Mouse (Mus musculus): ENCODE measurements around the gene 2410004B18Rik. TPM values are rescaled to one million over a fixed set of nuclear protein-coding genes. Genes with fewer than 3 reads are reported as not detected.

Gene 2410004B18Rik
- polyA plus RNA-seq, 1 experiment from 2014 or later = 49.1 TPM

DNA sequence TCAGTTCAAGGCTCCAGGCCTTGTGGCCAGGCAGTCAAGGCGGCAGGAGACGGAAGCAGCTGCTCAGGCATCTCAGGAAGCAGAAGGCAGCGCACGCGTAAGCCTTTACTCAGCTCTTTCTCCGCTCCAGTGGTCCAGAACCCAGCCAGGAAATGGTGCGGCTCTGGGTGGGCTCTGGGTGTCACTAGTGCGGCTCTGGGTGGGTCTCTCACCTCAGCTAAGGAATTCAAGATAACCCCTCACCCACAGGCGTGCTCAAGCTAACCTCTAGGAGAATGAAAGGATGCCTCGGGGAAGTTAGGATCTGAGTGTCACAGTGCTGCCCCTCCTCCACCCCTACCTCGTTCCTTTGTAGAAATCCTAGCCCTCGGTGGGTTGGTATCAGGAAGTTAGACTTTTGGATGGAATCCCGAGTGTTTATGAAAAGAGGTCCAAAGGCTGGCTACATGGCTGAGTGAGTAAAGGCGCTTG lies 31.3 kb downstream of the 2410004B18Rik start:
- H3K36me3 ChIP-seq = no peaks in the 10 kb centered on the region
- H3K9ac ChIP-seq = no peak overlapping the region
- WGBS = 43% methylated on average over 14 of the region's 14 CpGs
- H3K4me1 ChIP-seq = peaks cover 18% of the 10 kb centered on the region
- no peak overlapping the region for H3K27ac ChIP-seq (replicated peaks)
- H3K9me3 ChIP-seq (replicated peaks) = no peaks in the 10 kb centered on the region
- no peak overlapping the region for H3K4me3 ChIP-seq (replicated peaks)
- no peak for ATAC-seq (ENCODE audit: insufficient number of reproducible peaks, low FRiP score, low TSS enrichment, low read depth)
- no peaks in the 10 kb centered on the region for H3K27me3 ChIP-seq
- H3K4me2 ChIP-seq (replicated peaks) = no peak overlapping the region

DNA sequence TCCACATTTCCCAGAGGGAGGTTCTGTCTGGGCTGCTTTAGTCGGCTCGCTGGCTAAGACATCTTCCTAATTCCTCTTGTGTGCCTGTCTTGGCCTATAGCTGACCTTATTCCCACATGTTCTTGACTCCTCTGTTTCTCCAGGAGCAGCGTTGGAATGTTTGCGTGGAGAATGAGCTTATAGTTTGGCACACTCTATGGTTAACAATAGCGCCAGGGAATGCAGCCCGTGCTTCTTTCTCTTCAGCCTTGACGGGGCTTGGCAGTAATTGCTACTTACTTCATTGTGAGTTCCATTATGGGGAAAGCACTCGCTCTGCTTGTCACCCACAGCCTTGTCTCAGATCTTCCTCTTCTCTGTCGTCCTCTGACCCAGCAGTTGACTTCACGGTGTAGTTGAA lies 33.7 kb downstream of the 2410004B18Rik start:
- Histone ChIP-seq H3K9ac (no peak overlapping the region), H3K9me3 (replicated peaks) (no peaks in the 10 kb centered on the region), H3K4me2 (replicated peaks) (no peak overlapping the region), H3K4me1 (peaks cover 7% of the 10 kb centered on the region; the same call in 1 of the 2 replicates), H3K4me3 (replicated peaks) (no peak overlapping the region), H3K36me3 (no peaks in the 10 kb centered on the region), H3K27ac (replicated peaks) (peak overlapping the region; percentile 19; the same call in 1 of the 2 replicates), H3K27me3 (no peaks in the 10 kb centered on the region)
- WGBS = 42% methylated on average over 10 of the region's 10 CpGs
- peak; percentile 69; the same call in 1 of the 2 replicates for ATAC-seq (ENCODE audit: insufficient number of reproducible peaks, low FRiP score, low TSS enrichment, low read depth)

DNA sequence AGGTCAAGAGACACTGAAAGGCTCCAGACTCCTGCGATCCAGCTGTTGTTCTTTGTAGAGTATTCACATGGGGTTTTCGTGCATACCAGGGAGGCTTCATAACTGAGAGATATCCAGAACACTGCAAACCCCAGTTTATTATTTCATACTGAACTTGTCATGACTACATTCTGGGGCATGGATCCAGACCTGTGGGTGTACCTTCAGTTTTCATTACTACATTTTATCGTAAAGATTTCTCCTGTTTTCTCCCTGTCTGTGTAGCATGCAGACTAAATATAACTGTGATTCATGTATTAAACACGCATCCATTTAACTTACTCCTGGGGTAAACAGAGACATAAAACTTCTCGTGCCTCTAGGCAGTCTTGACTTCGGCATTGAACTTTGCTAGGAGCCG lies 37.2 kb downstream of the 2410004B18Rik start:
- 67% methylated on average over 7 of the region's 7 CpGs for WGBS
- ATAC-seq (ENCODE audit: insufficient number of reproducible peaks, low FRiP score, low TSS enrichment, low read depth) = no peak

DNA sequence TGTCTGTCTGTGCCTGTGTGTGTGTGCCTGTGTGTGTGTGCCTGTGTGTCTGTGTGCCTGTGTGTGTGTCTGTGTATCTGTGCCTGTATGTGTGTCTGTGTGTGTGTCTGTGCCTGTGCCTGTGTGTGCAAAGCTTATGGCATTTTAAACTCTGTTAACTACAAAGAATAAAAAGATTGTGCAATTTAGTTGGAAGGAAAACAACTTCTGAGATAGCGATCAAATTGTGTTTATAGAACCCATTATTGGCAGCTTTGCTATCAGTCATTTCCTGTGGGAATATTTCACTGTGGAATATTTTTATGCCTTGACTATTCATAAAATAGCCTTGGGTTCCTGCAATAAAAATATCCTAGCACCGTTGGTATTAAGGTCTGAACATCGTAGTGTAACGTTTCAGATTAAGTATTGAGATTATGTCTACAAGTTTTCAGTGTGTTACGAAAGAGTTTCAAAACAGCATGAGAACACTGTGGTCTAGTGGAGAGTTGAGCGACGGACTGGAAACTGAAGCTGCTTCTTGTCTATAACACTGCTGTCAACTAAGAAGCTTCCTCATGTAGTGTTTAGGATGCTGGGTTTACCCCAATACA lies 47.6 kb downstream of the 2410004B18Rik start:
- H3K4me3 ChIP-seq (replicated peaks) = no peak overlapping the region
- no peaks in the 10 kb centered on the region for H3K36me3 ChIP-seq
- H3K9ac ChIP-seq = no peak overlapping the region
- H3K27ac ChIP-seq (replicated peaks) = no peak overlapping the region
- no peak overlapping the region for H3K4me2 ChIP-seq (replicated peaks)
- WGBS = 69% methylated on average over 7 of the region's 7 CpGs
- ATAC-seq (ENCODE audit: insufficient number of reproducible peaks, low FRiP score, low TSS enrichment, low read depth) = no peak
- H3K9me3 ChIP-seq (replicated peaks) = no peaks in the 10 kb centered on the region
- H3K27me3 ChIP-seq = no peaks in the 10 kb centered on the region; the same call in 1 of the 2 replicates
- peaks cover 15% of the 10 kb centered on the region for H3K4me1 ChIP-seq

More for the DNA sequence above, 37.2 kb downstream of the 2410004B18Rik start:
- H3K27ac ChIP-seq (replicated peaks) = no peak overlapping the region
- H3K9me3 ChIP-seq (replicated peaks) = no peaks in the 10 kb centered on the region
- H3K4me2 ChIP-seq (replicated peaks) = no peak overlapping the region
- no peak overlapping the region for H3K9ac ChIP-seq
- H3K36me3 ChIP-seq = no peaks in the 10 kb centered on the region
- peaks cover 7% of the 10 kb centered on the region; the same call in 1 of the 2 replicates for H3K4me1 ChIP-seq
- no peaks in the 10 kb centered on the region for H3K27me3 ChIP-seq
- no peak overlapping the region for H3K4me3 ChIP-seq (replicated peaks)

DNA sequence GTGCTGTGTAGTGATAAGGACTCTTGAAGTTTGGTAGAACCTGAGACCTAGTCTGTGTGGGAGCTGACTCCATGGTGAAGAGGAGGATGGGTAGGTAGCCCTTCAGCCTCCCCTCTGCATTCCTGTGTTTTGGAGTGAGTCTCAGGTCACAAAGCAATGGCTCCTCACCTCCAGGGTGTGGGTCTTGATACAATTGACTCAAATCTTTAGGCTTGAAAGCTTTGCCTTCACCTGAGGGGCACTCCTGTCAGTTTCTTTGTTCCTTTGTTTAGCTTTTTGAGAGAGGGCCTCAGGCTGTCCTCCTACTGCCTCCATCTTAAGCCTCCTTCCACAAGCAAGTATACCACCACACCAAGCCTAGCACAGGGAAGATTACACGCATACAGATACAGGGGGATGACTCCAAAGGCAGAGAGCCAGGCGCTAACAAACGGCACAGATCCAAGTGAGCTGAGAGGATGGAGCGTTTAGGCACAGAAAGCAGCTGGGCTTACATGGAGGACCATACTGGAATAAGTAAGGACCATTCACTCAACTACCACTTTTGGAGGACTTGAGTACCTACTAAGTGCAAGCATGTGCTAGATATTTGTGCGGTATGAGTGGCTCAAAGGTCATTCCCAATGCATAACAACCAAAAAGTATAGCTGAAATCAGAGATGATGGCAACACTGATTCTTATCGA lies 48.6 kb downstream of the 2410004B18Rik start:
- Histone ChIP-seq H3K4me2 (replicated peaks) (no peak overlapping the region), H3K9ac (no peak overlapping the region), H3K9me3 (replicated peaks) (no peaks in the 10 kb centered on the region), H3K4me3 (replicated peaks) (0 out of 2 replicates have a peak overlapping the region, but pooled peaks have one; percentile 78), H3K27me3 (no peaks in the 10 kb centered on the region; the same call in 1 of the 2 replicates), H3K4me1 (peaks cover 19% of the 10 kb centered on the region), H3K36me3 (no peaks in the 10 kb centered on the region), H3K27ac (replicated peaks) (no peak overlapping the region)
- no peak for ATAC-seq (ENCODE audit: insufficient number of reproducible peaks, low FRiP score, low TSS enrichment, low read depth)
- 53% methylated on average over 6 of the region's 6 CpGs for whole genome bisulfite sequencing

DNA sequence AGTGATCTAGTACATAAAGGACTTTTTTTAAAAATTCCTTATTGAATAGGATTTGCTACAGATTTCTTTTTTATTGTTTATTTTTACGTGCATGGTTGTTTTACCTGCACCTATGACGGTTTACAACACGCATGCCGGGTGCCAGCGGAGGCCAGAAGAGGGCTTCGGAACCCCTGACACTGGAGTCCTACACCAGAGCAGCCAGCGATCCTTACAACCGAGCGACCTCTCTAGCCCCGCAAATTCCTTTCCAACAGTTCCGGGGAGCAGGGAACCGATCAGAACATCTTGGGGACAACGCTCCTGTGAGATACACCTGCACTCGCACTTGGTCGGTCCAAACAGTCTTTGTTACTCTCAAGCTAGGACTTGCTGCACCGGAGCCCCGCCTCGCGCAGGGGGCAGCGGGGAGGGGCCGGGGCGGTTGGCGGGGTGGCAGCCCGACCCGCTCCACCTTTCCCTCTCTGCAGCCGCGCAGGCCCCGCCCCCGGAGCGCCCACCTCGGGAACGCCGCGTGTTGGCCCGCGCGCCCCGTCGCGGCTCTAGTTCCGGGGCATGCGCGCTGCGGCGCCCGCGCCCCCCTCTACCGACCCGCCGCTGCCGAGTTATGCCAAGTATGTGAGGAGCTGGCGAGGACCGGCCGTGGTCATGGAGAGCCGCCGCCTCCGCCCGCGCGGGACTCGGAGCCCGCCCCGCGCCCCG lies 49.6 kb downstream of the 2410004B18Rik start, which contains the start of gene Syde2:
Gene Syde2, plus strand, starts transcription at position 603 of the 702 bp plus-strand sequence.
- under 1% methylated on average over 54 of the region's 65 CpGs for WGBS
- Histone ChIP-seq H3K9ac (peak within 1 kb of the TSS; percentile 62), H3K36me3 (no peaks in the 10 kb centered on the region), H3K27me3 (no peaks in the 10 kb centered on the region; the same call in 1 of the 2 replicates), H3K4me2 (replicated peaks) (peak within 1 kb of the TSS; percentile 94), H3K27ac (replicated peaks) (peak within 1 kb of the TSS; percentile 91), H3K4me1 (peaks cover 26% of the 10 kb centered on the region), H3K9me3 (replicated peaks) (no peaks in the 10 kb centered on the region), H3K4me3 (replicated peaks) (peak within 1 kb of the TSS; percentile 78)
- peak; percentile 89 for ATAC-seq (ENCODE audit: insufficient number of reproducible peaks, low FRiP score, low TSS enrichment, low read depth)

DNA sequence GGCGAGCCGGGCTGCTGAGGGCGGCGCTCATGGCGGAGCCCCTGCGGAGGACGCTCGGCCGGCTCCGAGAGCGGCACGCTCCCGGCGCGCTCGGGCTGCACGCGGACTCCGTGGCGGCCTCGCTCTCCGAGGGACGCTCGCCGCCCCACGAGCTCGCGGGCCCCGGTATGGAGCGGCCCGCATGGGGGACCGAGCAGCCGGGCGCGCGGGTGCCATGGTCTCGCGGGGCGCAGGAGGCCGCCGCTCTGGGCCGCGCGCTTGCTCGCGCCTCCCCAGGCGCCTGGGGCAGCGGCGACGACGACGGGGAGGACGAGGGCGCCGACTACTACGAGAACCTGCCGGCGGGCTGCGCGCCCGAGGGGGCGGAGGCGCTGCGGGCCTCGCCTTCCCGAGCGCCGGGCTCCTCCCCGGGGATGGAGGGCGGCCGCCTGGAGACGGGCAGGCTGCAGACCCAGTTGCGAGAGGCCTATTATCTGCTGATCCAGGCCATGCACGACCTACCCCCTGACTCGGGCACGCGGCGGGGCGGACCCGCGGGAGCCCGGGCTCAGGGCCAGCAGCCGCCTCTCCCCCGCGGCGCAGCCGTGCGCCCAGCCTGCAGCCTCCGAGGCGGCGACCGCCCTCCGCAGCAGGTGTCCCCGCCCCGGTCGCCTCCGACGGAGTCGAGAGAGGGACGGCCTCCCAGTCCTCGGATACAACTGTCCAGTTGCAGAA lies 50.3 kb downstream of the 2410004B18Rik start:
- Histone ChIP-seq H3K4me3 (replicated peaks) (peak overlapping the region; percentile 78), H3K27ac (replicated peaks) (peak overlapping the region; percentile 91), H3K36me3 (no peaks in the 10 kb centered on the region), H3K27me3 (no peaks in the 10 kb centered on the region; the same call in 1 of the 2 replicates), H3K9ac (peak overlapping the region; percentile 62), H3K4me2 (replicated peaks) (peak overlapping the region; percentile 94), H3K4me1 (peaks cover 33% of the 10 kb centered on the region), H3K9me3 (replicated peaks) (no peaks in the 10 kb centered on the region)
- peak; percentile 81 for ATAC-seq (ENCODE audit: insufficient number of reproducible peaks, low FRiP score, low TSS enrichment, low read depth)
- WGBS = 0% methylated on average over 87 of the region's 101 CpGs

DNA sequence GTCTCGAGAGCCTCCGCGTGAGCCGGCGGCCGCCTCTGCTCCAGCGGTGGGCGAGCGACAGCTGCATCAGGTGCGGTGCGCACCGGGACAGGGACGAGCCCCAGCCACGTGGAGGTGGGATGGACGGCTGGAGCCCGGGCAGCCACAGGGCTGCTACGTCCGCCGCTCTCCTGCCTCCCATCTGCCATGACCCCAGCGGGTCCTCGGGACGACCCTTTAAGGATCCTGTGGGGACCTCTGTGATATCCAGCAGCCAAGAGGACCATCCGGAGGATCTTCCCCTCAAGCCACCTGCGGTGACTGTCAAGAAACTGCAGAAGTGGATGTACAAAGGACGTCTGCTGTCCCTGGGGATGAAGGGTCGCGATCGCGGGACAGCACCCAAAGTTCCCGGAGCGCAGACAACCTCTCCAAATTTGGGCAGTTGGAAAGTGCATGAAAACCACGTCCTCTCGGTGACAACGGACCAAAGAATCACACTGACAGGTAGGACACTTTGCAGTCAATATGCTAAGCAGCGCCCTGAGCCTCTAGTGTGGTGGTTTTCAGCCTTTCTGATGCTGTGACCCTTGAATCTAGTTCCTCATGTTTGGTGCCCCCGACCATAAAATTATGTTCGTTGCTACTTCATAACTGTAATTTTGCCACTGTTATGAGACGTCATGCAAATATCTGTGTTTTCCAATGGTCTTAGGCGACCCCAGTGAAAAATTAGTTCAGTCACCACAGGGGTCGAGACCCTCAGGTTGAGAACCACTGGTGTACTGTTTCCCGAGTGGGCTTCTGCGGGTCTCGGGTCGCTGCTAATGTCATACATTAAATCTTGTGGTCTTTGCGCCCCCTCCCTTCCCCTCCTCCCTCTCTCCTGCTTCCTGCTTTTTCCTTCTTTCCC lies 51.1 kb downstream of the 2410004B18Rik start:
- Histone ChIP-seq H3K9ac (peak overlapping the region; percentile 62), H3K27ac (replicated peaks) (peak overlapping the region; percentile 91), H3K4me2 (replicated peaks) (peak overlapping the region; percentile 94), H3K4me1 (peaks cover 38% of the 10 kb centered on the region), H3K4me3 (replicated peaks) (peak overlapping the region; percentile 78), H3K9me3 (replicated peaks) (no peaks in the 10 kb centered on the region), H3K27me3 (no peaks in the 10 kb centered on the region; the same call in 1 of the 2 replicates), H3K36me3 (no peaks in the 10 kb centered on the region)
- no peak for ATAC-seq (ENCODE audit: insufficient number of reproducible peaks, low FRiP score, low TSS enrichment, low read depth)
- WGBS = under 1% methylated on average over 45 of the region's 45 CpGs

DNA sequence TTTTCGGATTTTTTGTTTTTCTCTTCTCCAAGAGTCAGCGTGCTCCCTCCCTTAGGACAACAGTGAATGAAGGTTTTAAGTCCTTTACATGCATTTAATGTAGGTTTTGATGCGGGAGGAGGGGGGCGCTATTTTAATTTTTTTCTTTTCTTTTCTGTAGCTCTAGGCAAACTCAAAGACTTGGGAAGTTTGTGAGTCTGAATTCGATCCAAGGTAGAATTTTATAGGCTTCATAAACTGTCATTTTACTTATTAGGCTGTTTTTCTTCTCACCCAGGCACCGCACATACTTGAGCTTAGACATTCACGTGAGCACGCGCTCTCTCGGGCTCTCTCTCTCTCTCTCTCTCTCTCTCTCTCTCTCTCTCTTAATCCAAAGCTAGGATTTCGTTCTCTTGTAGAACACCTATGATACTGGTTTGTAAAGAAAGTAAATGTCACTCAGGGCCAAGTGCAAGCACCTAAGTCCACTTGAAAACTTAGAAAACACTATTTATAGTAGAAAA lies 51.8 kb downstream of the 2410004B18Rik start:
- Histone ChIP-seq H3K36me3 (no peaks in the 10 kb centered on the region), H3K4me2 (replicated peaks) (peak overlapping the region; percentile 94), H3K4me1 (peaks cover 38% of the 10 kb centered on the region), H3K4me3 (replicated peaks) (peak overlapping the region; percentile 78), H3K9ac (no peak overlapping the region), H3K9me3 (replicated peaks) (no peaks in the 10 kb centered on the region), H3K27me3 (no peaks in the 10 kb centered on the region; the same call in 1 of the 2 replicates), H3K27ac (replicated peaks) (no peak overlapping the region)
- WGBS = 5% methylated on average over 11 of the region's 11 CpGs
- no peak for ATAC-seq (ENCODE audit: insufficient number of reproducible peaks, low FRiP score, low TSS enrichment, low read depth)

DNA sequence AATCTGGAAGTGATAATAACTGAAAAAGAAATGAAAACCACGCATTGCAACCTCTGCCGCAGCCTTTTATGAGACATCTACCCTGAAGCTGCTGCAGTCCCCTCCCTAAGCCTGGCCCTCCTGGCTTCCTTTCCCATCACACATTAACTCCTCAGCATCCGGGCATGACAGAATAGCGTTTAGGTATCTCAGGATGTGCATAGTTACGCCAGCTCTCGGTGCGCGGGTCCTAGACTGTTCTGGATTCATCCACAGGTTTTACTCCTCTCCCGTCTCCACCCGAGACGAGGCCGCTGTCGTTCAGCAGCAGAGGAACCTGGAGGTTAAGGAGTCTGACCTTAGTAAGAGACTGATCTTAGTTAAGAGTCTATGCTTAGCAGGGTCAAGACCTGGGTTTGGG lies 53.3 kb downstream of the 2410004B18Rik start:
- H3K4me1 ChIP-seq = peaks cover 38% of the 10 kb centered on the region
- 54% methylated on average over 13 of the region's 13 CpGs for WGBS
- peak overlapping the region; percentile 32; the same call in 1 of the 2 replicates for H3K4me2 ChIP-seq (replicated peaks)
- no peak overlapping the region for H3K27ac ChIP-seq (replicated peaks)
- no peak overlapping the region for H3K9ac ChIP-seq
- H3K4me3 ChIP-seq (replicated peaks) = no peak overlapping the region
- no peaks in the 10 kb centered on the region for H3K9me3 ChIP-seq (replicated peaks)
- H3K27me3 ChIP-seq = no peaks in the 10 kb centered on the region; the same call in 1 of the 2 replicates
- ATAC-seq (ENCODE audit: insufficient number of reproducible peaks, low FRiP score, low TSS enrichment, low read depth) = no peak
- no peaks in the 10 kb centered on the region for H3K36me3 ChIP-seq
